Mouse (Mus musculus): ENCODE data around the gene Cul1.

Gene Cul1

DNA sequence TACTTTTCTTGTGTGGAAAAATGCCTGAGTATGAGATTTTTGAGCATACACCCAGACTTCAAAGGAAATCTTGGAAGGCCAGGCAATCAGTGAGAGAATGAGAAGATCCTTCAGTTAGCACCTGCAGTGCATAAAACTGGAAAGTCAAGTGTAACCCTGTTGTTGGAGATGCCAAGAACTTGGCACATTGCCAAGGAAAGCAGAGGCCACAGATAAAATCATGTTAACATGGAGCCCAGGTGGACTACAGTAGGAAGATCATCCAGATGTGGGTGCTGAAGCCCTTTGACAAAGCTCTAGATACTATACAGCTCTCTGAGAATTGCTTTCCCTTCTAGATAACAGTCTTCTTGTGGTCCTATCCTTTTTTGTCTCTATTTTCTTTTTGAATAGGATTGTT, 19.2 kb downstream of the Cul1 start:
- DNase-seq (ENCODE audit: low spot score in 2 of 2) = no peak

DNA sequence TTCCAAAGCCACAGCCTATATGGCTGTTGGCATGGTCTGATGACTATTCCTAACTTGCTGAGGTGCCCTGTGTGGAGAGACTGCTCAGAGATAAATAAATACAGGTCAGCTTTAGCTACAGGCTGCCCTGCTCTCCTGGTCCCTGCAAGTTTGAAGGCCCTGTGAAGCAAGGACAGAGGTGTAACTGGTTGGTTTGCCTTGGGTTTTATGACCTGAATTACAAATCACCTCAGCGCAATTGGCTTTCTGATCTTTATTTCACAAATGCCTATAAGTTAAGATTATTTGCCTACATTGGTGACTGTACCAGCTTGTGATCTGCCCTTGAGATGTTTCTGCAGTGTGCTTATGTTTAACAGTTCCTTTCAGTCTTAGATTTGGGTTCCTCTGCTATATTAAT, 28.8 kb downstream of the Cul1 start:
- no peak for DNase-seq (ENCODE audit: low spot score in 2 of 2)

DNA sequence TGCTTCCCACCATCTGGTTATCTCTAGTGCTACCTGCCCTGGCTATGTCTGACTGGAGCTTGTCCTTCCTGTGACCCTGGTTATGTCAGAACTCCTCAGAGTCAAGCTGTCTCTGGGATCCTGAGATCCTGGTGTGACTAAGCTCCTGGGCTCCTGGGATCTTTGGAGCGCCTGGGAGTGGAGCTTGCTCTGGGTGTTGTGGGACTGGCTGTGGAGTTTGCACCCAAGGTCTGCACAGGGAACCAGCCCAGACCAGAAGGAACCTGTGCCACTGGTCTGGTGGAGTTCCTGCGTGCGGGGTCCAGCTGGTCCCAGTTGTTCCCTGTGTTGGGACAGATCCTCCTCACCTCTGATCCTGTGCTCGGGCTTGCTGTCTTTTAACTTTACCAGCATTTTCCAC, 41.4 kb downstream of the Cul1 start:
- no peak for DNase-seq (ENCODE audit: low spot score in 2 of 2)

DNA sequence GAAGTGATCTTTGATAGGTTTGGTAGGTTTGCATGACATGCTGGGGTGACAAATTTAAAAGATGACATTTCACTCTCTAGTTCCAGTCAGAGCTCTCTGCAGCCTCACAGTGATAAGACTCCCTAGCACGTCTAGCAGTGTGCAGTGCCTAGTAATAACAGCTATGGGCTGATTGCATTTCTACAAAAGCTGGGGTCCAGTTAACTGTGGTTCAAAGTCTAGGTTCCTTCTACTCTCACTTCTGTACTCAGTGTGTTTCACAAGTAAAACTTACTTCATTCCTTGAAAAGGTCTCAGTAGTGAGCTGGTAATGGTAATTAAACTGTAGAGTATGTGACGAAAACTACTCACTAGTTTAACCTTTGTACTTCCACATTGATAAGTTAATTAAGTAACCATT, 66.8 kb downstream of the Cul1 start:
- no peak for DNase-seq (ENCODE audit: low spot score in 2 of 2)

DNA sequence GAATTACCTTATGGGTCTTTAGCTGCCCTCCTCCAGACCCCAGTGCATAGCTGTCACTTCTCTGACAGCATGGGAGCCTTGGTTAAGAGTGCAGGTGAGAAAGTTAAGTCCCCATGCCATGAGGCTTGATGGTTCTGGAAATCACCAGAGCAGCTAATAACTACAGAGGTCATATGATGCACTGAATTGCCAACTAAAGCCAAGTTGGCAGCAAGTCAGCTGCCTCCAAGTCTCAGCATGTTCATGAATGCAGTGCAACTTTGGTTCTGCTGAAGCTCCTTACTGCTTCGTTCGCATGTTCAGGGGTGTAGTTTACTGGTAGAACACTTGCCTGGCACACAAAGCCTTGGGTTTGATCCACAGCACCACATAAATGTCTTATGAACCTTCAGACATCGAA, 69.2 kb downstream of the Cul1 start:
- DNase-seq (ENCODE audit: low spot score in 2 of 2) = no peak

DNA sequence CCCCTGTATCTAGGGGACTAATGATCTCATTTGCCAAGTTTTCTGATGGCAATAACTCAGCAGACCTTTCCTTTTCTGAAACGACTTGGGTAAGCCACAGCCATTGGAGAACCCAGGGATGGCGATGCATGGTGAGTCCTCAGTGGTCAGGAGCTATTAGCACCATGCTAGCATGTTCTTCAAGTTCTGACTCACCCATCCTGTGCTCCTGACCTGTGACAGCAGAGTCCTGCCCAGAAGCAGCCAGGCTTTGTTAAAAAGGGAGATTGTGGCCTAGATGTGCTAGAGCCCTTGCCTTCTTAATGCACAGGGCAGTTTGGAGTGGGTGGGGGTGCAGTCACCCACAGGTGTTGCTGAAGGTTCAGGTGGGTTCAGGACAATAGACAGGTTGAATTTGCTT, 71.8 kb downstream of the Cul1 start:
- DNase-seq (ENCODE audit: low spot score in 2 of 2) = no peak

DNA sequence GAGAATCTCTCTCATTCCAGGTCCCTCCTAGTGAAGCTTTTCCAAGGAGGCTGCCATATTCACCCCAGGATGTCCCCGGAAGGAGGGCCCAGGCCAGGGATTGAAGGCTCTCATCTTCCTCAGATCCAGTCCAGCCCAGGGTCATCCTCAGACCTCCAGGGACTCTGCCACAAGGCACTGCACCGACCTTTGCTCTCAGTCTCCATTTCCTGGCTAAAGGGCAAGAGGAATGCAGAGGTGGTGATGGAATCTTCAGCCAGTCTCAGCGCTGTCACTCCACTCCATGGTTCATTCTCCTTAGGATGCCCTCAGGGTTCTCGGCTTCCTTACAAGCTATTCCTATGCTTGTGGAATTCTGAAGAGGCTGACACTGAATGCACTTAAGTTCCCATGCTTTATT, 73.2 kb downstream of the Cul1 start:
- no peak for DNase-seq (ENCODE audit: low spot score in 2 of 2)

DNA sequence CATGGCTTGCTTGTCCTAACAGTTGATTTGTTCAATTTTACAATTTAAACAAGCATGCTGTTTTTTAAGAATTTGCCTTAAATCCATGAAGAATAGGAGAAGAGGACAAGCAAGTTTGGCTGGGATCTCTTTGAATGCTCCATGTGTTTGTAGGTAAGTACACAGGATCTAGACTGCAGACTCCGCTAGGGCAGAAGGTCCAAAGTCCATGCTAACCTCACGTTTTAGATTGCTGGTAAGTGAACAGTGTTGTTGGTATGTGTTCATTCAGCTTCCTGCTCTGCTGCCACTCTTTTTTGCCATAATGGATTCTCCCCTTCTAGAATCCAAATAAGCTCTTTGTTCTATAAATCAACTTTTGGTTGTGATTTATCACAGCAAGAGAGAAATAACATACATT, 73.9 kb downstream of the Cul1 start:
- no peak for DNase-seq (ENCODE audit: low spot score in 2 of 2)

DNA sequence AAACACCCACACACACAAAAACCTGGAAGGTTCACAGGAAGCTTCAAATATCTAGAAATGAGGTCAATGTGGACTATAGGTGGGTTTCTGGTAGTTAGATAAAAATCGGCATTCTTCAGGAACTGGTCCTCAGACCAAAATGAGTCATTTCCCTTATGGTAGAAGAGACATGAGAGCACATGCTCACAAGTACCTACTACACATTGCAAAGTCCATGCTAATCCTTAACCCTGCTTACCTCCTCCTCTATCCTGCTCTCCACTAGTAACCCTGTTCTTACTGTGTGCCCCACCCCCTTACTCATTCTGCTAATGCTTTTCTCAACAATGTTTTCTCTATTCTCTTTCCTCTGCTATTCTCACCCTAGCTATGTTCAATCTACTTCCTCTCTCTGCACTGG, 74.5 kb downstream of the Cul1 start:
- DNase-seq (ENCODE audit: low spot score in 2 of 2) = no peak

DNA sequence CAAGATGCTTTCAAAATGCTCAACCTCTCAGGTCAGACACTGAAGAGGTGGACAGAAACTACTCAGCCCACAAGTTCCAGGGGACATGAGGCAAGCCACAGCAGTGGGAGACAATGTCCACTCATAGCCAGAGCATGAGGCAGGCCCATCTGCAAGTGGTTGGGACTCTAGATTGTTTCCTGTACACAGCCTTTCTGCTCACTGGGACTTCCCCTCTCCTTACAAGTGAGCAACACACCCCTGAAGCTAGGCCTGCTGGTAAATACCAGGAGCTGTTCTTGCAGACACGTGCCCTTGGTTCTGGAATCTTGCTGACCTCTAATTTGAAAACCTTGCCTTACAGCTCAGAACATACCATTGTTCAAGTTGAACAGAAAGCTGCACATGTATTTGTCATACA, 79.3 kb downstream of the Cul1 start:
- no peak for DNase-seq (ENCODE audit: low spot score in 2 of 2)

DNA sequence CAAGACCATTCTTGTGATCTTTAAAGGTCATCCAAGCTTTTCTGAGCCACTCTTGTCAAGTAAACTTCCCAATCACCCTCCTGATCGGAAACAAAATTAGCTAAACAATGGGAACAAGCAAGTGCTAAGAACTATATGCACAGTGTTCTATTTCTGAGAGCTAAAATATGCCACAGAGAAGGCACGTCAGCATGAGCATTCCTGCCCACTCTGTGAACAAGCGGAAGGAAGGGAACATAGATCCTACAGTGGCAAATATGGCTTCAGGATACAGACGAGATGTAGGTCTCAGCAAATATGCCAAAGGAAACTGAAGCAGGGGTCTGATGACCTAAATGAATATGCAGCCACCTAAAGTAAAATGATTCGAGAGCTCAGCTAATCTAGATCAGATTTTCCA, 82.1 kb downstream of the Cul1 start:
- DNase-seq (ENCODE audit: low spot score in 2 of 2) = no peak

DNA sequence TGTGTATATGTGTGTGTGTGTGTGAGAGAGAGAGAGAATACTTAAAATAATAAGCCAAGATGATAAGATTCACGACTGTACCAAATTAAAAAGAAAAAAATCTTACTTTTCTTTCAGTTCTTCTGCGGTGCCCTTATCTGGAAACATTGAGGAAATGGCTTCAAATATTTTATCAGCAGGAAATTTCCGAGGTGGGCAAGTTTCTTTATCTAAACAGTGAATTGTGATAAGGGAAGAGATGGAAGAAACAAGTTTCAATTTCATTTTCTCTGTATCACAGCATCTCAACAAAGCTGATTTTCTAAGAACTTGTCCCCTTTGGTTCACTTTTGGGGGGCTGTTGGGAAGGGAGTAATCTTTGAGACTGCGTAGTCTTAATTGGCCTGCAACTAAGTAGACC, 99.1 kb downstream of the Cul1 start:
- DNase-seq (ENCODE audit: low spot score in 2 of 2) = no peak

DNA sequence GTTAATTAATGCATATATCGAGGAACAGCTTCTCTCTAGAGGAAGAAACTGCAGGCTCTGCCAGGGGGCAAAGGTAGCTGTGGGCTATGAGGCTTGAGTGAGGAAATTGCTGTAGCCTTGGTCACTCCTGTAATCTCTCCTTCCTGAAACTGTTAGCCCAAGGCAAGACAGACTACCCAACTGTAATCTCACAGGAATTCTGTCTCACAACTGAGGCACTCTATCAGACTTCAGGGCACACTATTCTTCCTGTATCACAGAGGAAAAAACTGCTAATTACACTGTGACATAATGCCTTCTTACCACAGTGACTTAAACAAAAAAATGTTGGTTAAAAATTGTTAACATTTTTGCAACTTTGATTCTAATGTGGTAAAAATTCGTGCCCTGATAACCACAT, 106.1 kb downstream of the Cul1 start:
- DNase-seq (ENCODE audit: low spot score in 2 of 2) = no peak

DNA sequence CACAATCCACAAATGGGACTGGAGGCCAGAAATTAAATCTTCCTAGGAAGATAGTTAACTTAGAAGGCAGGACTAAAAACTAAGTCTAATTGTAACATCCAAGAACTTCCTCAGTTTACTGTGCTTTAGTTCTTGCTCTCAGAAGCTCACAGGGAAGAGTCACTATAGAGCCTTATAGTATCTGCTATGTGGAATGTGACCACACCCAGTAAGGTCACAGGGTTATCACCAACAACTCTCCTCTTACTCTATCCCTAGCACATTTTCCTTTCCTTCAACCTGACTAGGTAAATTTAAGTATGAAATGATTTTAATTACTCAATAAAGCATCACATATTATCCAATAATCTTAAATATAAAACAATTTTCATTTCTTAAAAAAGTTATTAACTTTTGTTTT, 107.2 kb downstream of the Cul1 start:
- no peak for DNase-seq (ENCODE audit: low spot score in 2 of 2)

DNA sequence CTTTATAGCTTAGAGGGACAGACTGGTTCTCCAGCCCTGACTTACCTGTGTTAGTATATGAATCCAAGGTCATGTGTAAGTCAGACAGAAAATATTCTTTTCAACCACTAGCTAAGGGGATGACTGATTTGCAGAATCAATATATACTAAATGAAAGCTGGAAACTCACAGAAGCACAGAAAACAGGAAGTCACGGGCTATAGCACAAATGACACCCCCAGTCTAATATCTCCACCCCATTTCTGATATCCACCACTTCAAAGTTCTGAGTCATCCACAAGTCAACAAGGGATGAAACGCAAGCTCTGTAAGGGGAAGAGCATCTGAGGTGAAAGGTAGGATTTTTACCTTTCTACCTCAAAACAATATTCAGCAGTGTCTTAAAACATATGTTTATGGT, 107.6 kb downstream of the Cul1 start:
- no peak for DNase-seq (ENCODE audit: low spot score in 2 of 2)

DNA sequence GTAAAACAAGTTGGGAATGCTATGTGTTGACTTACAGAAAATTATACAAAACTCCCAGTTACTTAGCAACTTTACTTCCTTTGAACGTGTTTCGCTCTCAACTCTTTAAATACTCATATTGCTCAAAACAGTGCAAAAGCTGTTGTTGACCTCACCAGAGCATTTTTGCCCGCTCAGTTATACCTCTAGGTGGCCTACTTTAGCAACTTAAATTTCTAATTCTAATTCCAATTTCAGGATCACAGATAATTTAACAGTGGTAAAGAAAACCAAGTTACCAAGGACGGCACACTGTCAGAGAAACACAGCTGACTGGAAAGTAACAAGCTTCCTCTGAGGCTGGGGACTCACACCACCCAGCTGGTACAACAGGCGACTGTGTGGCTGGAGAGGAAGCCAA, 108.2 kb downstream of the Cul1 start:
- no peak for DNase-seq (ENCODE audit: low spot score in 2 of 2)

DNA sequence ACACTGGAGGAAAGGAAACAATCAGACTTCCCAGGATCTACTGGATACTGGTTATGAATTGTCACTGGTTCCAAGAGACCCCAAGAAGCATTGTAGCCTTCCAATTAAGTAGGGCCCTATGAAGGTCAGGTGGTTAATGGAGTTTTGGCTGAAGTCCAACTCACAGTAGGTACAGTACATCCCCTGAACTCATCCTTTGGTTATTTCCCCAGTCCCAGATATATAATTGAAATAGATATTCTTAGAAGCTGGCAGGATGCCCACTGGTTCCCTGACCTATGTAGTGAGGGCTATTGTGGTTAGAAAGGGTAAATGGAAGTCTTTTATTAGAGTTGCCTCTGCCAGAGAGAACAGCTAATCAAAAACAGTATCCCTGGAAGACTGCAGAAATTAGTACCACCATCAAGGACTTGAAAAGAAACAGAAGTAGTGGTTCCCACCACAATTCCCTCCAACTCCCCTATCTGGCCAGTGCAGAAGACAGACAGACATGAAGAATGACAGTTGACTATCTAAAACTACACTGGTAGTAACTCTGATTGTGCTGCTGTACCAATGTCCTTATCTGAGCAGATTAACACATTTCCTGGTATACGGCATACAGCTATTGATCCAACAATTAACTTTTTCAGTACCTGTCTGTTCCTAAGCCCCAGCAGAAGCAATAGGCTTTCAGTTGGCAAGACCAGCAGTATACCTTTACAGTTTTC, 112.3 kb downstream of the Cul1 start:
- DNase-seq (ENCODE audit: low spot score in 2 of 2) = no peak

DNA sequence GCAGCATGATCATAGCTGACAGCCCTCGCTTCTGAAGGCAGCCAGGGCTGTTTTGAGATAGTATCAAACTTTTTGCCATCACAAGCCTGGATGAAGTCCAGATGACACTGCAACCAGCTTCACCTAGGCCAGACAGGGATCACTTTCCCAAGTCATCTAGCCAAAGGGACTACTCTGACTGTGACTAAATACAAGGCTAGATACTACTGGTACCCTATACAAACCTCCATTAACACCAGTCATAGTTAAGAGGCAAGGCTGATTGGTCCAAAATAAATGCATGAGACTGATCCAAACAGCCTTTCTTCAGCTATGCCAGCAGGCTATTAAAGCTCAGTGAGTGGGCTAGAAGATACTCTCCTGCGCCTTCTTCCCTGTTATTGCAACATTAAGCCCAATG, 119.7 kb downstream of the Cul1 start:
- no peak for DNase-seq (ENCODE audit: low spot score in 2 of 2)
